Mouse (Mus musculus): ENCODE measurements around the gene Man1a2.

The Man1a2 gene

GRCm38 (mm10) chr3:100562455-100562854 lies 122.8 kb downstream of the Man1a2 start:
- no peak for DNase-seq

DNA sequence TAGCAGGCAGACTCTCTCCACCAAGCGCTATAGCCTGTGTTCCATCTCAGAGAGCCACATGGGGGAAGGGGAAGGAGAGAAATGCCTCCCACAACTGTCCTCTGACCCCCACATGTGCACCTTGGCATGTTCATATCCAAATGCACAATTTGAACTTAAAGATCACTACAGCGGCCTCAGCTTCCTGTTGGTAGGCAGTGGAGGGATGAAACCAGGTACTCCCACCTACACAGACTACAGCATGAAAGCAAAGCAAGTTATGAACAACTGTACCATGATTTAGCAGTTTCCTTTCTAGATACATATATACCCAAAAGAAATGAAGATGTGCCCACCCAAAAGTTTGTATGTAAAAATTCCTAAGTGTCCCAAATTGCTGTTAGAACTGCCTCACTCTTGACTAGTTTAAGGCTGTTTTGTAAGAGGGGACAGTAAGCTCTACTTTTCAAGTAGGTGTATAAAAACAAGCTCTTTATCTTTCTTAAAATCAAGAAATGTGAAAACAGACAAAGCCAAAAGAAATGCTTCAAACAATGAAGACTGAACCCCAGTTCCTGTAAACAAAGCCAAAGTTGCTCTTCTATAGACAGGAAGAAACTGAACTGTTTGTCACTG lies 123.6 kb downstream of the Man1a2 start:
- DNase-seq, result no peak

GRCm38 (mm10) chr3:100559431-100559830 lies 125.9 kb downstream of the Man1a2 start:
- no peak for DNase-seq

DNA sequence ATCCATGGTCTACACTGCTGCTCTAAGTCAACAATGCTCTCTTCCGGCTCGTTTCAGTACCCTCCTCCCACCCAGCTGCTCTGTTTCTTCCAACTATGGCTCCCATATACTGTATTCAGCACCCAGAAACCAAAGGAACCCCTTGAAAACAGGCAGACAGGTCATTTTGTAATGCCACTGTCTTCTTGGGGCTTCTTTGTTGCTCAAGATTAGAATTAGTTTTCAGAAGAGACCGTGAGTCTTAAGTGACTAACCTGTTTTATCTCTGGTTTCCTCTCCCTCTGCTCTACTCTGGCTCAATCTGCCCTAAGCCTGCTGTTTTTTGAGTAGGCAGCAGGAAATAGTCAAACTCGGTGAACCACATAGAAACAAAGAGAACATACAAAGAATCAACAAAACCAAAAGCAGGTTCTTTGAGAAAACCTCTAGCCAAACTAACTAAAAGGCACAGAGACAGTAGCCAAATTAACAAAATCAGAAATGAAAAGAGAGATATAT lies 127.0 kb downstream of the Man1a2 start:
- DNase-seq, result no peak

DNA sequence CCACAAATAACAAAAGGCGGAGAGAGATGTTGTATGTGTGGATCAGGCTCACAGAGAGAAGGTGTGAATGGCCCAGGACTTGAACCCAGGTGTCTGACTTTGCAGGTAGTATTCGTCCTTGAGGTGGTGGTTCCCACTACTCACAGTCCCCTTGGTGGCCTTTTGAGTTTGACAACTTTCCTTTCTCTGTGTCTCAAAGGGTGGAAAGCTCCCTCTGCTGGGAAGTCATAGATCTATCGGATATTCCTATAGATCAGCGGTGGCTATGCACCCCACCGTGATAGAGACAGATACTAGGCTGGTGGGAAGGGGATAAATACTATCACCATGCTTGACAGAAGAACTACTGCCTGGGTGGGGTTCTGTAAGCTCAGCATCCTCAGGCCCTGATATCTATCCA lies 130.5 kb downstream of the Man1a2 start:
- no peak for DNase-seq

DNA sequence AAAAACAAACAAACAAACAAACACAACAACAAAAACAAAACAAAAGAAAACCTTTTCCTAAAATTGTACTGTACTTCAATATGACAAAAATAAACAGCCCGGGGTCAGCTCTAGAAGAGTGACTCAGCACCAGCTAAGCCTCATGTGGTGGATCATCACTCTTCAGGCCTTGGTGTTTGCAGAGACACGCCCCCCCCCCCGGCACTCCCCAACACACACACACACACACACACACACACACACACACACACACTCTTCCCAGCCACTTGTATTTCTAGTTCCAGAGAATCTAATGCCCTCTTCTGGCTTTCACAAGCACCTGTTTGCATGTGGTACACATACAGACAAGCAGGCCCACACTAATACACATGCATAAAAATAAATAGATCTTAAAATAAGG lies 133.1 kb downstream of the Man1a2 start:
- no peak for DNase-seq

- DNase-seq, result no peak
These were observed 137.4 kb downstream of the Man1a2 start for GRCm38 (mm10) chr3:100547913-100548292.

DNA sequence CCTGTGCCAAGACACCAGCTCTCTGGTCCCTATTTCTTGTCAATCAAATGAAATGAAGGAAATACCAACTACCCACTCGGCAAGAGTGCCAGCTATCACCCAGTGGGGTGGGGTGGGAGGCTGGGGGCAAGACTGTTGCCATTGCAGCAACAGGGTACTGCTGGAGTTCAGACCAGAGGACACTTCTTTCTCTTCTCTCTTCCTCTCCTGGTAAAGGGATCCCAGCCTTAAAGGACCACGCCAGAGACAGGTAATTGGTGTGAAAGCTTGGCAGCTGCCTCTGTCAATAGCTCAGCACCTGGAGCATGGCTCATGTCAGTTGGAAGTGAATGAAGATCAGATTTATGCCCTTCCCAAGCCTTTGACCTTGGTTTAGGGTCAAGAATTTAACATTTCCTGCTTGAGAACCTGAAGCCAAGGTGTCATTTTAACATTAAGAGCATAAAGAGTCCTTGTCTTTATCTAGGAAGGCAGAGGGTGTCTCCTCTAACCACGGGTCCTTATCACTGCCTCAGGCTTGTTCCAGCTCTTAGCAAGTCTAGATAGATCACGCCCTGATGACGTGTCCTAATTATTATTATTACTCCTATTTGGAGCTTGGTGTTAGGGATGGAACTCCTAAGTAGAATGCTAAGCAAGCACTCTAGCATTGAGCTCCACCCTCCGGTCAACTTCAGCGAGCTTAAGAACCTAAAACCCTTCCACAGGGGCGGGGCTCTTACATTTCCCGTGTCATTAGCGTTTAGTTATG lies 138.0 kb downstream of the Man1a2 start:
- no peak for DNase-seq

- DNase-seq, result no peak
These were observed 148.6 kb downstream of the Man1a2 start for GRCm38 (mm10) chr3:100536686-100537085.

GRCm38 (mm10) chr3:100535902-100536301 lies 149.4 kb downstream of the Man1a2 start:
- no peak for DNase-seq

- DNase-seq, result no peak
These were observed 150.0 kb downstream of the Man1a2 start for GRCm38 (mm10) chr3:100535298-100535697.

DNA sequence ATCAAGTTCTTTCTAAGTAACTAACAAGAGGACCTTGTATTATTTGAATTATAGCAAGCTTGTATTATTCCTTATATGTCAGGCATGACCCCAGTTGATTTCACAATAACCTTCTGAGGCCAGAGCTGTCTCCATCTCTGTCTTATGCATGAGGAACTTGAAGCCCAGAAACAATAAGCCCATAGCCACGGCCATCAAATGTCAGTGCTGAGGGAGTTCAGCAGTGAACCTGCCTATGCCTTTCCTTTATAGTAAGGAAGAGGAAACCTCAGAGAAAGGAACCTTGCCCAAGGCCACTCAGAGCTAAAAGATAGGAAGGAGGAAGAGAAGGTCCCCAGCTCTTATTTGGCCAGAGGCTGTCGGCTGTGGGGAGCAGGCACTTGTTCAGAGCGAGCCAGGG lies 150.9 kb downstream of the Man1a2 start:
- DNase-seq, result no peak

DNA sequence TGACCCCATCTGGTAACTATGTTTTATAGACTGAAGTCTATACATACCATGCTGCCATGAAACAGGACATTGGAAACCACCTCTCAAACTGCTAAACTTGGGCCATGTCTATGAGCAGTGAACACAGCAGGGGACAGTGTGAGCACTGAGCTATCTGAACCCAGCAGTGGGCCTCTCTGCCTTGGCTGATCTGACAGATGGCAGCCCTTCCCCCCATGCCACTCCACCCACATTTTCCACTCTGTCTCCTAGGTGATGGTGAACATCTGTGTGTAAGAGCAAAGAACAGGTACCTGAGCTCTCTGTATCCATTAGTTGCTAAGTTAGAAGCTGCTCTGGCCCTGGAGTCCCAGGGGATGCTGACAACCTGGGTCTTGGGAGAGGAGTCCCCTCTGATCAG lies 151.9 kb downstream of the Man1a2 start:
- DNase-seq, result no peak

- no peak for DNase-seq
These were observed 154.4 kb downstream of the Man1a2 start for GRCm38 (mm10) chr3:100530919-100531318.

- DNase-seq, result no peak
These were observed 155.0 kb downstream of the Man1a2 start for GRCm38 (mm10) chr3:100530244-100530788.

- no peak for DNase-seq
These were observed 162.6 kb downstream of the Man1a2 start for GRCm38 (mm10) chr3:100522671-100523070.

GRCm38 (mm10) chr3:100521626-100522025 lies 163.7 kb downstream of the Man1a2 start:
- DNase-seq, result no peak

DNA sequence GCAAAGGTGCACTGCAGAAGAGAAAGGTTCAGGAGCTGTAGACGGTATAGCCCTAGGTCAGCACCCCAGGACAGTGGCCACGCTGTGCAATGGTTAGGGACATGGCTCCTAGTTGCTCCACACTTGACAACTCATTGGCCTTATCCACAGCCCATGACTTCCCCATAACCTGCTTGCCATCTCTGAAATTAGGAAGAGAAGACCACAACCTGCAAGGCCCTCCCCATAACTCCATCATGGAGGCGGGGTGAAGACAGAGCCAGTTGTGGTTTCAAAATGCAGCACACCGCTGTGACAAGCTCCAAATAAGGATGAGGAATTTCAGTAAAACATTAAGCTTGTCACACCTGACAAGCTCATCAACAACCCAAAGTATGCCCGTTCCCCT lies 169.6 kb downstream of the Man1a2 start:
- DNase-seq, result no peak

DNA sequence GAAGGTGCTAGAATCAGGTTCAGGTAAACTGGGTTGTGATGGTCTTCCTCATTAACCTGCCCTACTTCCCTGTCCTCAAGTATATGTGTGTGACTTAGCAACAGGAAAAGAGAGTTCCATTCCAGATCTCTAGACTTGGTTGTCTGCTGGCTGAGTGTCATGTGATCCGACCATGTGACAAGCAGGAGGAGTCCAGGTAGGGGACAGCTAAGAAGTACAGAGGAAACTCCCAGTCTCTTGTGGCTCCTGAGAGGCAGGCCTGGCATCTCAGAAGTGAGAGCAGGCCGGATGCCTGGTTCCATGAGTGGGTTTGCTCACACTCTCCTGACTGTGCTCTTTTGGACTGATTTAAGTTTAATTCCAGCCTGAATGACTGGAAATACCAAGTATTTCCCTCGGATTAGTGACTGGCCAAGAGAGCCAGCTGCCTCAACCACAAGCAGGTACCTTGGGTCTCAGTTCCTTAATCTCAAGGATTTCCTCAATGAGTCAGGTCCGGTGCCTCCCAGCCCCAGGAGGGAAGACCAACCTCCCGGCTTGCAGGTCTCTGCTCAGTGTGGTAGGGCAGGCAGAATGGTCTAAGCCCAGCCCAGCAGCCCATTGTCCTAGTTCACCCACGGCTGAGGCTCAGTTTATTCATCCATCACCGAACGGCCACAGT lies 170.1 kb downstream of the Man1a2 start:
- no peak for DNase-seq
